Mouse (Mus musculus) CH12F3 (cell line): ENCODE measurements around the gene Mettl15.

Source experiments
- in situ Hi-C: fragments of 300-500 bp; cut with MboI; formaldehyde crosslinking; loops from 2 replicates; pipeline ENCODE4 v1.14.3; 2020; ENCODE audit warnings: low sequenced_read_pairs

Gene Mettl15

GRCm38 (mm10) chr2:109182993-109183392 is 97.6 kb downstream of the Mettl15 start:
- in situ Hi-C loops, result no loop called here

GRCm38 (mm10) chr2:109158509-109158908 is 122.0 kb downstream of the Mettl15 start:
- in situ Hi-C loops, result no loop called here

GRCm38 (mm10) chr2:109156131-109156530 is 124.4 kb downstream of the Mettl15 start:
- in situ Hi-C loops, result no loop called here

- in situ Hi-C loops, result no loop called here
Observed at GRCm38 (mm10) chr2:109153402-109154050, 127.0 kb downstream of the Mettl15 start.

DNA sequence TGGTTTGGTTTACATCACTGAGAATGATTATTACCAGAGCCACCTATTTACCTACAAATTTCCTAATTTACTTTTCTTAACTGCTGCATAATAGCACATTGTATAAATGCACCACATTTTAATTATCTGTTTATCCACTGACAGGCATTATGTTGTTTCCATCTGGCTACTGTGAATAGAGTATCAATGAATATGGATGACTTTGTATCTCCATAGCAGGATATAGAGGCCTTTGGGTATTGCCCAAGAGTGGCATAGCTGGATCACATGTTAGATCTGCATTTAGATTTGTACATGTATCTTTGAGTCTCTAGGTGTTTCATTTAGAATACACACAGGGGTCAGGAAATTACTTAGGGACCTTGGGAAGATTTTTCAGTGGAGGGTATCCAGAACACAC is 133.3 kb downstream of the Mettl15 start:
- in situ Hi-C loops, result no loop called here

DNA sequence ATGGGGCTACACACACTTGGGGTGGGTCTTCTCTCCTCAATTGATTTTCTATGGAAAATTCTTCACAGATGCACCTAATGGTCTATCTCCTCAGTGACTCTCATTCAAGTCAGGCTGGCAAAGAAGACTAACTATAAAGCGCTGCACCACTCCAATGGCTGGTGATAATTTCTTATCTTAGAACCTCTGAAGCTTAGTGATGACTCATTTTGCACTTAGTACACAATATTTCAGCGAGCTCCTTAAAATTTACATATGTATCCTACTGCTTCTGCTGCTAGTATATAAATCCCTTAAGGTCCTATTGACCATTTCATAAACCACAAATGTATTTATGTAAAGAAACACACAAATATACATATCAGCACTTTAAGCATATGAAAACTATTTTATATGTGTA is 136.1 kb downstream of the Mettl15 start:
- in situ Hi-C loops, result no loop called here

DNA sequence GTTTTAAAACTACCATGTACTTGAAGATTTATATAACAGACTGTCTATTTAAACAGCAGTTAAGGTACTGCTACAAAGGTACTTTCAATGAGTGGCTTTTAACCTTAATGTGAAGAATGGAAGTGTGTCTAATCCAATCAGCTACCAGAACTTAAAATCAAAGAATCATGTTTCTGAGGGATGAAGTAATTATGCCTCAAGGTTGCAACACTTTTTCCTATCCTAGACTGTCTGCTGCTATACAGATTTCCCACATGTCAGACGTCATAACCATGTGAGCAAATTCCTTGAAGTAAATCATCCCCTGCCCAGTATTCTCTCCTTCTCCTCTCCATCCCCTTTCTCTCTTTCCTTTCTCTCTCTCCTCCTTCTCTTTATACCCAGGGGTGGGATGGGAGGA is 140.2 kb downstream of the Mettl15 start:
- in situ Hi-C loops, result no loop called here

DNA sequence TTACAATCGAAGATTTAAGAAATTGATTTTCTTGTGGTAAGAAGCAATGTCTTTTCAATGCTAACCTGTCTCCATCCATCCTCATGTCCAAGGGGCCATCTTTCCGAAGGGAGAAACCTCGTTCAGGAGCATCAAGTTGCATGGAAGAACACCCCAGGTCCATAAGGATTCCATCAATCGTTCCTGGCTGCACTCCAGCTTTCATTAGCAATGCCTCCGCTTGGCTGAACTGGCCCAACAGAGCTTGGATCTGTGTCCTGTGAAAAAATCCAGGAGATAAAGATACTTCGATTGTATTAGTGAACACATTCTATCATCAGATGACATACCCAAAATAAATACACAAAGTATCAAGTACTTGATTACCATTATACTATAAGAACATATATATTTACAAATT is 143.3 kb downstream of the Mettl15 start:
- in situ Hi-C loops, result no loop called here

DNA sequence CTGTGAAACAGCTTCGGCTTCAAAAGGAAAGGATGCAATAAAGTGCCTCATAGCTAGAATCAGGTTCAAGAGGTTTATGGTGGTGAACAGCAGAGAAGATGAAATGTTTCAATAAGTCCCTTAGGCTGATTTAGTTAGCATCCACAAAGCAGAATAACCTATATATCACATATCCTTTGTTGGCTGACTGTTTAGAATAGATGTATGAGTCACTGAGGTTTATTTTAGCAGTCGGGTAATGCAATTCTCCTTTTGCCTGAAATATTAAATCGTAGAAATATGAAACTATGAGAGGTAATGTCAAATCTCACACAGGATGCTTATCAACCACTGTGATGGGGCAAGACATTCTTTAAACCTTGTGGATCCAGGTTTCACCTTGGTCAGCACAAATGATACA is 149.8 kb downstream of the Mettl15 start:
- in situ Hi-C loops, result no loop called here

DNA sequence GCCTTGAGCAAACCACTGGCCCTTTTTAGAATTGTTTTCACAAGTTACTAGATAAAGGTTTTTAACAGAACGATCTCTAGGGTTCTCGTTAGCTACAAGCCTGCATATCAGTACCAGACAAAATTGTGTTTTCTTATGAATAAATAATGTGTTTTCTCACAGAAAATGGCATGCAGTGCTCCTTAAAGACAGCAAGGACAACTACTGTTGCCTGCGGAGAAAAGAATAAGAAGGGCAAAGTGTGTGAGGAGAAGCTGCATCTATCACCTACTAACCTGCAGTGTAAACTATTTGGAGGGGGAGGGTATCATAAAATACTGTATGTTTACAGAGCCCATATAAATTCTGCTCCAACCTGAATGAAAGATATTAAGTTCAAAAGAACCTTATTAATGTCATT is 150.6 kb downstream of the Mettl15 start:
- in situ Hi-C loops, result no loop called here

- in situ Hi-C loops, result no loop called here
Observed at GRCm38 (mm10) chr2:109105773-109106484, 174.6 kb downstream of the Mettl15 start.

DNA sequence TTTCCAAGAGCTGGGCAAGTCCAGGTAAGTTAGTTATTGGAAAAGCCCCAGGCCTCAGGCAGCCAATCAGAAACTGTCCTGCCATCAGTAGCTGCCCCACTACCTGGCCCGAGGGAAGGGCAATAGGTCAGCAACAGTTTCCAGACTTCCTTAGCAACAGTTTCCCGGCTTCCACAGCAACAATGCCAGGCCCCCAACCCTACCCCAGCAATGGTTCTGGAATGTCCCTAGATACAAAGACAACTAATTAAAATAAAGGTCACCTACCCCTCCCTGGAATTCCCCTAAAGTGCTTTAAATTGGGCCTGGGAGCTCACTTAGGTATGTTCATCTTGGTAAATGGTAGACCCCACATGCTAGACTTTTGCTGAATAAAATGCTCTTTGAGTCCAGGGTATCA is 230.9 kb downstream of the Mettl15 start:
- in situ Hi-C loops, result no loop called here
